Mouse (Mus musculus) liver, postnatal 0 days (tissue): ENCODE measurements around the gene Zfp428. TPM values are rescaled to one million over a fixed set of nuclear protein-coding genes. Genes with fewer than 3 reads are reported as not detected.

ENCODE experiments used
- ATAC-seq: fragments of 200-750 bp; cut with Nextera tagmentation; 2 replicates; pipeline ENCODE4 v1.8.0; 2017; ENCODE audit warnings: mild to moderate bottlenecking, moderate library complexity
- DNase-seq: peaks from one replicate; pipeline ENCODE4 v3.0.0-alpha.2; 2016
- H3K27ac ChIP-seq: fragments of 300-500 bp; sonication (generic); 2 replicates; pipeline ENCODE4 v1.5.1; 2014; ENCODE audit warnings: antibody characterized with exemption, moderate library complexity, mild to moderate bottlenecking, low read depth
- H3K27me3 ChIP-seq: fragments of 300-500 bp; sonication (generic); 2 replicates; pipeline ENCODE4 v1.6.1; 2014; ENCODE audit warnings: low read length, control low read depth, mixed read lengths; ENCODE audit not compliant: insufficient read depth
- H3K36me3 ChIP-seq: fragments of 300-500 bp; sonication (generic); replicated peaks from 2 replicates; pipeline ENCODE4 v1.6.1; 2014; ENCODE audit warnings: mild to moderate bottlenecking, control low read depth, low read length, moderate library complexity, mixed read lengths; ENCODE audit not compliant: insufficient read depth
- H3K4me1 ChIP-seq: fragments of 300-500 bp; sonication (generic); 2 replicates; pipeline ENCODE4 v1.6.1; 2014; ENCODE audit warnings: antibody characterized with exemption, mild to moderate bottlenecking, control low read depth; ENCODE audit not compliant: insufficient read depth
- H3K4me2 ChIP-seq: fragments of 300-500 bp; sonication (generic); 2 replicates; pipeline ENCODE4 v1.6.1; 2014; ENCODE audit warnings: low read depth, mild to moderate bottlenecking, low read length, moderate library complexity, mixed read lengths
- H3K4me3 ChIP-seq: fragments of 300-500 bp; sonication (generic); 2 replicates; pipeline ENCODE4 v1.5.1; 2014; ENCODE audit warnings: low read depth, low read length
- H3K9ac ChIP-seq: fragments of 300-500 bp; sonication (generic); replicated peaks from 2 replicates; pipeline ENCODE4 v1.6.1; 2014; ENCODE audit warnings: mild to moderate bottlenecking, moderate library complexity
- H3K9me3 ChIP-seq: fragments of 300-500 bp; sonication (generic); 2 replicates; pipeline ENCODE4 v1.6.1; 2016; ENCODE audit warnings: mild to moderate bottlenecking, control low read depth, low read length, mixed read lengths
- CTCF ChIP-seq: sonication (generic); IDR thresholded peaks from 2 replicates; pipeline ENCODE4 v1.5.1; 2016; ENCODE audit warnings: antibody characterized with exemption, low read depth
- EP300 ChIP-seq: IDR thresholded peaks from 2 replicates; pipeline ENCODE4 v1.6.1; 2016; ENCODE audit warnings: antibody characterized with exemption, low read depth, mild to moderate bottlenecking
- WGBS: fragments of 180-500 bp; shearing (Covaris S2); extraction: QIAGEN DNeasy Blood & Tissue Kit; methylation state at CpG from one replicate; pipeline ENCODE4 v1.1.7; 2014; ENCODE audit not compliant: insufficient replicate concordance; 5-methylcytosine and 5-hydroxymethylcytosine counted together
- polyA plus RNA-seq: library from polyadenylated mRNA; unstranded; fragments of >200 nt; fragmentation: Nextera tagmentation; extraction: Ambion mirVana; gene quantifications from 2 replicates; pipeline ENCODE4 v1.2.1, GENCODE M21; 2015

Gene Zfp428
- polyA plus RNA-seq, 1 experiment from 2014 or later, result 4.1 TPM

GRCm38 (mm10) chr7:24485481-24485880 is 21.3 kb upstream of the Zfp428 start:
- H3K4me3 ChIP-seq, result no peak overlapping the region
- H3K9me3 ChIP-seq, result no peaks in the 10 kb centered on the region
- no peak overlapping the region for H3K9ac ChIP-seq
- H3K27ac ChIP-seq, result no peak overlapping the region
- H3K4me1 ChIP-seq, result peaks cover 16% of the 10 kb centered on the region
- ATAC-seq (no peak), DNase-seq (no peak)
- no peak for TF ChIP-seq CTCF
- no peak for TF ChIP-seq EP300
- no peak overlapping the region for H3K4me2 ChIP-seq
- peaks cover 42% of the 10 kb centered on the region for H3K27me3 ChIP-seq
- H3K36me3 ChIP-seq, result no peaks in the 10 kb centered on the region
- WGBS, result 69% methylated on average over 9 of the region's 9 CpGs

GRCm38 (mm10) chr7:24486654-24487130 is 20.1 kb upstream of the Zfp428 start:
- ATAC-seq, result no peak
- H3K4me2 ChIP-seq, result no peak overlapping the region

GRCm38 (mm10) chr7:24487403-24487802 is 19.4 kb upstream of the Zfp428 start:
- WGBS, result 35% methylated on average over 2 of the region's 3 CpGs

More at GRCm38 (mm10) chr7:24486654-24487130, 20.1 kb upstream of the Zfp428 start:
- Histone ChIP-seq H3K27ac (no peak overlapping the region), H3K4me1 (peaks cover 10% of the 10 kb centered on the region), H3K4me3 (no peak overlapping the region), H3K9me3 (no peaks in the 10 kb centered on the region), H3K36me3 (no peaks in the 10 kb centered on the region), H3K9ac (no peak overlapping the region), H3K27me3 (peaks cover 31% of the 10 kb centered on the region)
- 57% methylated on average over 9 of the region's 9 CpGs for WGBS
- no peak for TF ChIP-seq EP300
- TF ChIP-seq CTCF, result no peak
- DNase-seq, result no peak

GRCm38 (mm10) chr7:24488303-24488702 is 18.5 kb upstream of the Zfp428 start:
- peaks cover 16% of the 10 kb centered on the region for H3K27me3 ChIP-seq
- no peak overlapping the region for H3K9ac ChIP-seq
- H3K4me2 ChIP-seq, result no peak overlapping the region
- no peak for DNase-seq
- no peak overlapping the region for H3K4me3 ChIP-seq
- no peak for TF ChIP-seq CTCF
- no peak for TF ChIP-seq EP300
- H3K36me3 ChIP-seq, result no peaks in the 10 kb centered on the region
- WGBS, result 77% methylated on average over 8 of the region's 8 CpGs
- H3K27ac ChIP-seq, result no peak overlapping the region
- H3K9me3 ChIP-seq, result no peaks in the 10 kb centered on the region
- 0 out of 2 replicates have a peak, but pooled peaks cover 4% of the 10 kb centered on the region for H3K4me1 ChIP-seq
- ATAC-seq, result no peak

More at GRCm38 (mm10) chr7:24487403-24487802, 19.4 kb upstream of the Zfp428 start:
- DNase-seq, result no peak
- Histone ChIP-seq H3K4me1 (0 out of 2 replicates have a peak, but pooled peaks cover 4% of the 10 kb centered on the region), H3K4me3 (no peak overlapping the region), H3K9me3 (no peaks in the 10 kb centered on the region), H3K27me3 (peaks cover 25% of the 10 kb centered on the region), H3K4me2 (no peak overlapping the region), H3K36me3 (no peaks in the 10 kb centered on the region), H3K27ac (no peak overlapping the region), H3K9ac (no peak overlapping the region)
- peak; percentile 43 for ATAC-seq
- TF ChIP-seq CTCF, result no peak
- TF ChIP-seq EP300, result no peak

- 0 out of 2 replicates have a peak, but pooled peaks cover 2% of the 10 kb centered on the region for H3K9me3 ChIP-seq
- no peaks in the 10 kb centered on the region for H3K36me3 ChIP-seq
- DNase-seq (no peak), ATAC-seq (no peak)
- peak overlapping the region; percentile 35 for H3K4me2 ChIP-seq
- H3K9ac ChIP-seq, result no peak overlapping the region
- peaks cover 45% of the 10 kb centered on the region for H3K27me3 ChIP-seq
- no peak overlapping the region for H3K27ac ChIP-seq
- TF ChIP-seq CTCF (no peak), EP300 (no peak)
- WGBS, result 11% methylated on average over 41 of the region's 43 CpGs
- peaks cover 6% of the 10 kb centered on the region for H3K4me1 ChIP-seq
- H3K4me3 ChIP-seq, result no peak overlapping the region
These were observed 6.8 kb upstream of the Zfp428 start for GRCm38 (mm10) chr7:24499856-24500577.

- peak; percentile 56 for DNase-seq
- H3K27ac ChIP-seq, result no peak overlapping the region
- peaks cover 12% of the 10 kb centered on the region for H3K4me1 ChIP-seq
- H3K9me3 ChIP-seq, result 0 out of 2 replicates have a peak, but pooled peaks cover 2% of the 10 kb centered on the region
- WGBS, result 29% methylated on average over 7 of the region's 7 CpGs
- TF ChIP-seq CTCF, result peak; percentile 57
- no peak for TF ChIP-seq EP300
- no peaks in the 10 kb centered on the region for H3K36me3 ChIP-seq
- no peak overlapping the region for H3K4me2 ChIP-seq
- no peak for ATAC-seq
- H3K4me3 ChIP-seq, result no peak overlapping the region
- H3K27me3 ChIP-seq, result peaks cover 45% of the 10 kb centered on the region
- H3K9ac ChIP-seq, result no peak overlapping the region
These were observed 5.9 kb upstream of the Zfp428 start for GRCm38 (mm10) chr7:24500929-24501328.
